Mouse (Mus musculus): ENCODE measurements around the gene Fsd1l. TPM values are rescaled to one million over a fixed set of nuclear protein-coding genes. Genes with fewer than 3 reads are reported as not detected.

Gene Fsd1l
- total and polyA plus RNA-seq, 3 experiments = 0.25 to 0.39 (median 0.26) TPM

GRCm38 (mm10) chr4:53738956-53739616 is 107.8 kb downstream of the Fsd1l start:
- H3K9me3 ChIP-seq (replicated peaks; ENCODE audit: low read length) = no peaks in the 10 kb centered on the region
- no peak overlapping the region for H3K27ac ChIP-seq (ENCODE audit: insufficient read depth, low read depth)
- H3K4me1 ChIP-seq (ENCODE audit: control insufficient read depth in 1 of 2, insufficient read depth in 2 of 2) = peaks cover 0 to 9% of the 10 kb centered on the region in 2 experiments; a peak in 1 of 4 replicates
- DNase-seq (ENCODE audit: extremely low read depth) = peak; percentile 66
- in situ Hi-C loops (cut with MboI; ENCODE audit: low pct_ligation_motif_present, low pct_unique_long_range_greater_than_20kb, low sequenced_read_pairs) = no loop called here
- peaks cover 23 to 69% of the 10 kb centered on the region in 2 experiments for H3K36me3 ChIP-seq (replicated peaks in 1 of 2; ENCODE audit: control insufficient read depth in 1 of 2, insufficient read depth in 1 of 2, low read length in 1 of 2)
- no peak overlapping the region for H3K4me2 ChIP-seq (ENCODE audit: insufficient read depth, low read depth, poor library complexity, severe bottlenecking)
- no peaks in the 10 kb centered on the region for H3K27me3 ChIP-seq (replicated peaks)
- H3K79me2 ChIP-seq (replicated peaks; ENCODE audit: control insufficient read depth, extremely low read depth, insufficient read depth, poor library complexity, severe bottlenecking) = no peaks in the 10 kb centered on the region
- H3K9ac ChIP-seq (ENCODE audit: insufficient read depth, low read depth) = no peak overlapping the region
- TF ChIP-seq SMC3 (IDR thresholded peaks at IDR 0.05; ENCODE audit: low read depth, low read length) (peak; percentile 88), RAD21 (IDR thresholded peaks at IDR 0.05; ENCODE audit: low read depth, low read length) (peak; percentile 95), SIN3A (IDR thresholded peaks at IDR 0.05; ENCODE audit: low read length) (no peak), UBTF (IDR thresholded peaks at IDR 0.05; ENCODE audit: low read depth, low read length) (no peak), JUND (conservative IDR thresholded peaks at IDR 0.05; ENCODE audit: low read depth, low read length) (no peak), NRF1 (IDR thresholded peaks at IDR 0.05; ENCODE audit: low read depth, low read length) (no peak), CHD2 (IDR thresholded peaks at IDR 0.05; ENCODE audit: low read length) (no peak), TBP (conservative IDR thresholded peaks at IDR 0.05; ENCODE audit: low read depth, low read length) (no peak), CTCF (conservative IDR thresholded peaks at IDR 0.05 in 1 of 2, IDR thresholded peaks at IDR 0.05 in 1 of 2; ENCODE audit: low read depth in 2 of 2, low read length in 2 of 2) (peak; percentile 37 to 90; a peak in 3 of 4 replicates)
- dilution Hi-C loops (cut with MboI; ENCODE audit: extremely low pct_ligation_motif_present, extremely low pct_unique_long_range_greater_than_20kb, low sequenced_read_pairs) = no loop called here
- H3K4me3 ChIP-seq (replicated peaks in 1 of 3; ENCODE audit: low read depth in 2 of 3, low read length in 2 of 3, poor library complexity in 1 of 3) = no peak overlapping the region

- Histone ChIP-seq H3K9ac (ENCODE audit: insufficient read depth, low read depth) (no peak overlapping the region), H3K79me2 (replicated peaks; ENCODE audit: control insufficient read depth, extremely low read depth, insufficient read depth, poor library complexity, severe bottlenecking) (no peaks in the 10 kb centered on the region), H3K27me3 (replicated peaks) (no peaks in the 10 kb centered on the region), H3K4me2 (ENCODE audit: insufficient read depth, low read depth, poor library complexity, severe bottlenecking) (no peak overlapping the region), H3K9me3 (replicated peaks; ENCODE audit: low read length) (no peaks in the 10 kb centered on the region), H3K4me3 (replicated peaks in 1 of 3; ENCODE audit: low read depth in 2 of 3, low read length in 2 of 3, poor library complexity in 1 of 3) (no peak overlapping the region), H3K27ac (ENCODE audit: insufficient read depth, low read depth) (no peak overlapping the region), H3K4me1 (ENCODE audit: control insufficient read depth in 1 of 2, insufficient read depth in 2 of 2) (peaks cover 0 to 15% of the 10 kb centered on the region in 2 experiments; a peak in 1 of 4 replicates), H3K36me3 (replicated peaks in 1 of 2; ENCODE audit: control insufficient read depth in 1 of 2, insufficient read depth in 1 of 2, low read length in 1 of 2) (peaks cover 22 to 47% of the 10 kb centered on the region in 2 experiments)
- peak; percentile 7 for DNase-seq (ENCODE audit: extremely low read depth)
- dilution Hi-C loops (cut with MboI; ENCODE audit: extremely low pct_ligation_motif_present, extremely low pct_unique_long_range_greater_than_20kb, low sequenced_read_pairs) (no loop called here), in situ Hi-C loops (cut with MboI; ENCODE audit: low pct_ligation_motif_present, low pct_unique_long_range_greater_than_20kb, low sequenced_read_pairs) (loop anchor here (5.0 to 10.0 kb wide), 2 partner anchors 47 to 85 kb away; no protein-coding TSS in a partner anchor)
- no peak for TF ChIP-seq ZMIZ1 (IDR thresholded peaks at IDR 0.05; ENCODE audit: low read depth, low read length)
- no peak for TF ChIP-seq UBTF (IDR thresholded peaks at IDR 0.05; ENCODE audit: low read depth, low read length)
- no peak for TF ChIP-seq MAFK (IDR thresholded peaks at IDR 0.05; ENCODE audit: insufficient replicate concordance, low read length)
- no peak for TF ChIP-seq ZC3H11A (IDR thresholded peaks at IDR 0.05; ENCODE audit: low read depth, low read length)
- TF ChIP-seq MEF2A (IDR thresholded peaks at IDR 0.05; ENCODE audit: borderline replicate concordance, low read depth, low read length) = no peak
- TF ChIP-seq IRF4 (IDR thresholded peaks at IDR 0.05; ENCODE audit: low read depth, low read length) = no peak
Measured at GRCm38 (mm10) chr4:53749831-53750230, 118.6 kb downstream of the Fsd1l start.

All from CH12.LX (cell line).